Mouse (Mus musculus) hindbrain, embryonic 13.5 days (tissue): ENCODE results near the gene Olfr589. TPM values are rescaled to one million over a fixed set of nuclear protein-coding genes. Genes with fewer than 3 reads are reported as not detected.
"Not testable (repeated sequence)": the region's sequence is repeated elsewhere in the genome, so short reads cannot be mapped to it uniquely, and the experiment has no call there.

ENCODE experiments used
- ATAC-seq: fragments of 200-750 bp; cut with Nextera tagmentation; 2 replicates; pipeline ENCODE4 v1.8.0; 2017; ENCODE audit warnings: moderate TSS enrichment; ENCODE audit not compliant: low FRiP score
- H3K27ac ChIP-seq: fragments of 300-500 bp; sonication (generic); 2 replicates; pipeline ENCODE4 v1.5.1; 2015; ENCODE audit warnings: inconsistent platforms, mild to moderate bottlenecking, moderate library complexity
- H3K27me3 ChIP-seq: fragments of 300-500 bp; sonication (generic); 2 replicates; pipeline ENCODE4 v1.6.1; 2015; ENCODE audit warnings: mild to moderate bottlenecking, inconsistent platforms
- H3K36me3 ChIP-seq: fragments of 300-500 bp; sonication (generic); 2 replicates; pipeline ENCODE4 v1.6.1; 2015; ENCODE audit warnings: mild to moderate bottlenecking, inconsistent platforms
- H3K4me1 ChIP-seq: fragments of 300-500 bp; sonication (generic); replicated peaks from 2 replicates; pipeline ENCODE4 v1.6.1; 2015; ENCODE audit warnings: inconsistent platforms
- H3K4me2 ChIP-seq: fragments of 300-500 bp; sonication (generic); 2 replicates; pipeline ENCODE4 v1.6.1; 2015; ENCODE audit warnings: inconsistent platforms, mild to moderate bottlenecking, moderate library complexity
- H3K4me3 ChIP-seq: fragments of 300-500 bp; sonication (generic); 2 replicates; pipeline ENCODE4 v1.5.1; 2015; ENCODE audit warnings: mild to moderate bottlenecking, inconsistent platforms
- H3K9ac ChIP-seq: fragments of 300-500 bp; sonication (generic); 2 replicates; pipeline ENCODE4 v1.6.1; 2015; ENCODE audit warnings: mild to moderate bottlenecking, inconsistent platforms
- H3K9me3 ChIP-seq: fragments of 300-500 bp; sonication (generic); 2 replicates; pipeline ENCODE4 v1.6.1; 2016; ENCODE audit warnings: inconsistent platforms
- WGBS: fragments of 180-500 bp; shearing (Covaris S2); methylation state at CpG from one replicate; pipeline ENCODE4 v1.1.7; 2015; 5-methylcytosine and 5-hydroxymethylcytosine counted together
- polyA plus RNA-seq: library from polyadenylated mRNA; unstranded; fragments of >200 nt; fragmentation: Nextera tagmentation; extraction: Ambion mirVana; gene quantifications from 2 replicates; pipeline ENCODE4 v1.2.1, GENCODE M21; 2015

Olfr589 gene
- not detected in 2 replicates for polyA plus RNA-seq

- Histone ChIP-seq H3K36me3 (no peaks in the 10 kb centered on the region), H3K4me1 (no peaks in the 10 kb centered on the region), H3K4me3 (no peak within 1 kb of the TSS), H3K9ac (no peak within 1 kb of the TSS), H3K27me3 (no peaks in the 10 kb centered on the region), H3K4me2 (no peak within 1 kb of the TSS), H3K9me3 (no peaks in the 10 kb centered on the region), H3K27ac (no peak within 1 kb of the TSS)
- no peak for ATAC-seq
- WGBS: 65% methylated on average over 2 of the region's 2 CpGs
Measured at GRCm38 (mm10) chr7:103156256-103156655, at the start of gene Olfr589. TSS of gene Olfr589 (minus strand) at chr7:103156356.

DNA sequence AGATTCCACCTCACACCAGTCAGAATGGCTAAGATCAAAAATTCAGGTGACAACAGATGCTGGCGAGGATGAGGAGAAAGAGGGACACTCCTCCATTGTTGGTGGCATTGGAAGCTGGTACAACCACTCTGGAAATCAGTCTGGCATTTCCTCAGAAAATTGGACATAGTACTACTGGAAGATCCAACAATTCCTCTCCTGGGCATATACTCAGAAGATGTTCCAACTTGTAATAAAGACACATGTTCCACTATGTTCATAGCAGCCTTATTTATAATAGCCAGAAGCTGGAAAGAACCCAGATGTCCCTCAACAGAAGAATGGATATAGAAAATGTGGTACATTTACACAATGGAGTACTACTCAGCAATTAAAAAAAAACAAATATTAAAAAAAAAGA lies 28.3 kb upstream of the Olfr589 start, which contains the start of gene Olfr592:
Gene Olfr592, plus strand, starts transcription at position 301 of the 400 bp plus-strand sequence.
- WGBS: 74% methylated on average over 1 of the region's 1 CpGs

GRCm38 (mm10) chr7:103178240-103178639 lies 22.1 kb upstream of the Olfr589 start, which contains the start of gene Olfr591:
TSS of gene Olfr591 (minus strand) at chr7:103178340.
- ATAC-seq: no peak
- Histone ChIP-seq H3K4me3 (no peak within 1 kb of the TSS), H3K9ac (no peak within 1 kb of the TSS), H3K36me3 (no peaks in the 10 kb centered on the region), H3K4me2 (no peak within 1 kb of the TSS), H3K9me3 (peaks cover 8% of the 10 kb centered on the region; the same call in 1 of the 2 replicates), H3K27ac (no peak within 1 kb of the TSS), H3K4me1 (no peaks in the 10 kb centered on the region), H3K27me3 (no peaks in the 10 kb centered on the region)
- WGBS: 88% methylated on average over 1 of the region's 1 CpGs

More for the DNA sequence above, 28.3 kb upstream of the Olfr589 start, which contains the start of gene Olfr592:
- not testable (repeated sequence) for H3K4me2 ChIP-seq, H3K9ac ChIP-seq, H3K27me3 ChIP-seq, H3K4me1 ChIP-seq, H3K9me3 ChIP-seq, H3K4me3 ChIP-seq, H3K36me3 ChIP-seq, H3K27ac ChIP-seq, ATAC-seq

GRCm38 (mm10) chr7:103169697-103170096 lies 13.5 kb upstream of the Olfr589 start:
- Histone ChIP-seq H3K9ac (no peak overlapping the region), H3K27ac (no peak overlapping the region), H3K27me3 (no peaks in the 10 kb centered on the region), H3K4me3 (no peak overlapping the region), H3K9me3 (no peaks in the 10 kb centered on the region), H3K4me2 (no peak overlapping the region), H3K4me1 (no peaks in the 10 kb centered on the region), H3K36me3 (no peaks in the 10 kb centered on the region)
- 87% methylated on average over 5 of the region's 5 CpGs for WGBS
- ATAC-seq: no peak

- 84% methylated on average over 1 of the region's 1 CpGs for WGBS
- no peak for ATAC-seq
- Histone ChIP-seq H3K4me2 (no peak within 1 kb of the TSS), H3K27ac (no peak within 1 kb of the TSS), H3K4me3 (no peak within 1 kb of the TSS), H3K9me3 (no peaks in the 10 kb centered on the region), H3K4me1 (no peaks in the 10 kb centered on the region), H3K27me3 (no peaks in the 10 kb centered on the region), H3K36me3 (no peaks in the 10 kb centered on the region), H3K9ac (no peak within 1 kb of the TSS)
Measured at GRCm38 (mm10) chr7:103140579-103140978, 15.6 kb downstream of the Olfr589 start, which contains the start of gene Olfr588-ps1. TSS of gene Olfr588-ps1 (plus strand) at chr7:103140879.

DNA sequence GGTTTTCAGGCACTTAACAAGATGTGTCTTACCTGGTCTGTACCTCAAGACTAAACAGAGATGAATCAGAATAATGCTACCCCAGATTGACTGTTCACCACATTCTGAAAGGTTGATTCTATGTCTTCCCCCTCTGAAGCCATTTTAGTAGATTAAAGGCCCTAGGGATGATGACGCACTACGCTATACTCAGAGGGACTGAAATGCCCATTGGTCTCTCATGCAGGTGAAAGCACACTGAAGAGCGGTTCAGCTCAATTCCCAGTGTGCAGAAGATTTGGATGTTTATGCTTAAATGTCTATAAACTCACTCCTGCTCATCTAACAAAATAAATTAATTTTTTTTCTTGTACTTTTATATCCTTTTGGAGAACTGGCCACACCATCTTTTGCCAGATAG lies 30.6 kb downstream of the Olfr589 start, which contains the start of gene Olfr586:
Gene Olfr586, minus strand, starts transcription at position 101 of the 400 bp plus-strand sequence.
- ATAC-seq: no peak
- H3K27me3 ChIP-seq: no peaks in the 10 kb centered on the region
- H3K9me3 ChIP-seq: no peaks in the 10 kb centered on the region
- no peak within 1 kb of the TSS for H3K4me2 ChIP-seq
- no peak within 1 kb of the TSS for H3K27ac ChIP-seq
- H3K36me3 ChIP-seq: no peaks in the 10 kb centered on the region
- no peak within 1 kb of the TSS for H3K9ac ChIP-seq
- 93% methylated on average over 3 of the region's 3 CpGs for WGBS
- no peak within 1 kb of the TSS for H3K4me3 ChIP-seq
- H3K4me1 ChIP-seq: no peaks in the 10 kb centered on the region

DNA sequence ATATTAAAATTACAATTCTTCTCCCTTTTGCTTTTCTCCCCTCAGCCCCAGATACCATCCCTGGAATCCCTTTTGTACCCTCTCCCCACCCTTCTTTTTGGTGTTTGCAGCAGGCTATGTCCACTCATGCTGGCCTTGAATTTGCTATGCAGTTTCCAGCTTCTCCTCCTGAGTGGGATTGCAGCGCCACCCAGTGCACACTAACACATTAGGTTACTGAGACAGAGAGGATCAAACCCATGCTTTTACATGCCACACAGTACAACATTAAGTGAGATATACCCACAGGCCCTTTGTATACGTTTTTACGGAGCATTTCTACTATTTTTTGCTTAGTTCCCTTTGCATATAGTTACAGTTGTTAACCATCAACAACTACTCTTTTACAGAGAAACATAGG lies 36.8 kb downstream of the Olfr589 start:
- H3K9ac ChIP-seq: no peak overlapping the region
- no peak overlapping the region for H3K4me2 ChIP-seq
- no peaks in the 10 kb centered on the region for H3K4me1 ChIP-seq
- ATAC-seq: no peak
- H3K27ac ChIP-seq: no peak overlapping the region
- no peaks in the 10 kb centered on the region for H3K27me3 ChIP-seq
- no peaks in the 10 kb centered on the region for H3K36me3 ChIP-seq
- WGBS: 58% methylated on average over 3 of the region's 3 CpGs
- H3K9me3 ChIP-seq: no peaks in the 10 kb centered on the region
- no peak overlapping the region for H3K4me3 ChIP-seq

Other genes with a start within 250 kb of the Olfr589 start
- gene Olfr571, start 238.8 kb downstream of the Olfr589 start, polyA plus RNA-seq: not detected in 2 replicates
- gene Olfr572, start 231.9 kb downstream of the Olfr589 start, polyA plus RNA-seq: not detected in 2 replicates
- not detected in 2 replicates for gene Olfr573-ps1, start 213.8 kb downstream of the Olfr589 start, polyA plus RNA-seq
- gene Olfr574, start 207.9 kb downstream of the Olfr589 start, polyA plus RNA-seq: not detected in 2 replicates
- gene Olfr575, start 197.6 kb downstream of the Olfr589 start, polyA plus RNA-seq: not detected in 2 replicates
- gene Olfr576, start 193.7 kb downstream of the Olfr589 start, polyA plus RNA-seq: not detected in 2 replicates
- gene Olfr577, start 180.4 kb downstream of the Olfr589 start, polyA plus RNA-seq: not detected in 2 replicates
- not detected in 2 replicates for gene Olfr578, start 167.0 kb downstream of the Olfr589 start, polyA plus RNA-seq
- gene Olfr582, start 118.3 kb downstream of the Olfr589 start, polyA plus RNA-seq: not detected in 2 replicates
- gene Olfr583, start 105.1 kb downstream of the Olfr589 start, polyA plus RNA-seq: not detected in 2 replicates
- gene Olfr584, start 74.5 kb downstream of the Olfr589 start, polyA plus RNA-seq: not detected in 2 replicates
- not detected in 2 replicates for gene Olfr585, start 58.6 kb downstream of the Olfr589 start, polyA plus RNA-seq
- gene Olfr586, start 30.7 kb downstream of the Olfr589 start, polyA plus RNA-seq: not detected in 2 replicates
- gene Olfr588-ps1, start 15.5 kb downstream of the Olfr589 start, polyA plus RNA-seq: not detected in 2 replicates
- not detected in 2 replicates for gene Olfr591, start 22.0 kb upstream of the Olfr589 start, polyA plus RNA-seq
- gene Olfr592, start 28.4 kb upstream of the Olfr589 start, polyA plus RNA-seq: not detected in 2 replicates
- not detected in 2 replicates for gene Olfr593, start 55.5 kb upstream of the Olfr589 start, polyA plus RNA-seq
- gene Olfr594, start 60.6 kb upstream of the Olfr589 start, polyA plus RNA-seq: not detected in 2 replicates
- not detected in 2 replicates for gene Usp17ld, start 96.1 kb upstream of the Olfr589 start, polyA plus RNA-seq
- not detected in 2 replicates for gene Olfr596, start 149.3 kb upstream of the Olfr589 start, polyA plus RNA-seq
- gene Olfr597, start 160.0 kb upstream of the Olfr589 start, polyA plus RNA-seq: not detected in 2 replicates
- not detected in 2 replicates for gene Olfr598, start 167.2 kb upstream of the Olfr589 start, polyA plus RNA-seq
- gene Olfr599, start 179.6 kb upstream of the Olfr589 start, polyA plus RNA-seq: not detected in 2 replicates
- not detected in 2 replicates for gene Olfr600, start 193.3 kb upstream of the Olfr589 start, polyA plus RNA-seq
- gene Olfr601, start 206.3 kb upstream of the Olfr589 start, polyA plus RNA-seq: not detected in 2 replicates
- not detected in 2 replicates for gene Olfr603, start 229.8 kb upstream of the Olfr589 start, polyA plus RNA-seq